Mouse (Mus musculus): ENCODE results near the gene Rbbp4.

DNA sequence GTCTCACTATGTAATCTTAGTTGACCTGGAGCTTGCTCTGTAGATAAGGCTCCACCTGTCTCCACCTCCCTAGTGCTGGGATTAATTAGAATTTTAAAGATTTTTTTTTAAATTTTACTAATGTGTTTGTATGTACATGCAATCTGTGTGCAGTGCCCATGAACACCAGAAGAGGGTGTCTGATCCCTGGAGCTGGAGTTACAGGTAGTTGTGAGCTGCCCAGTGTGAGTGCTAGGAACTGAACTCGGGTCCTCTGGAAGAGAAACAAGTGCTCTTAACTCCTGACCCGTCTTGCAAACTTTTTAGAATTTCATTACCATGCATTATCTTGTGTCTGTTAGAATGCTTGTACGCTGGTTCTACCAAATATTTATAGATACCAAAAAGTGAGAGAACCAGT is 36.2 kb upstream of the Rbbp4 start:
- no peak for TF ChIP-seq POLR2A (IDR thresholded peaks at IDR 0.05; ENCODE audit: extremely low read depth, insufficient read depth, low read length)
- no peak for TF ChIP-seq CTCF (IDR thresholded peaks at IDR 0.05; ENCODE audit: extremely low read depth, insufficient read depth, low read length)
